Mouse (Mus musculus) heart, embryonic 16.5 days (tissue): Measurements from ENCODE around the gene Gm3045. TPM values are rescaled to one million over a fixed set of nuclear protein-coding genes. Genes with fewer than 3 reads are reported as not detected.

Experiments
- ATAC-seq: fragments of 200-750 bp; cut with Nextera tagmentation; replicated peaks from 2 replicates; pipeline ENCODE4 v1.8.0; 2017; ENCODE audit warnings: moderate number of reproducible peaks; ENCODE audit not compliant: insufficient read depth, low FRiP score; ENCODE audit errors: extremely low read depth
- H3K27ac ChIP-seq: fragments of 300-500 bp; sonication (generic); 2 replicates; pipeline ENCODE4 v1.5.1; 2014; ENCODE audit warnings: mild to moderate bottlenecking, low read length, control low read depth, moderate library complexity
- H3K27me3 ChIP-seq: fragments of 300-500 bp; sonication (generic); 2 replicates; pipeline ENCODE4 v1.6.1; 2014; ENCODE audit warnings: low read length, mixed read lengths; ENCODE audit not compliant: control insufficient read depth, insufficient read depth
- H3K36me3 ChIP-seq: fragments of 300-500 bp; sonication (generic); 2 replicates; pipeline ENCODE4 v1.6.1; 2014; ENCODE audit not compliant: control insufficient read depth, insufficient read depth
- H3K4me1 ChIP-seq: fragments of 300-500 bp; sonication (generic); 2 replicates; pipeline ENCODE4 v1.6.1; 2014; ENCODE audit warnings: low read length, mixed read lengths; ENCODE audit not compliant: control insufficient read depth, insufficient read depth
- H3K4me2 ChIP-seq: fragments of 300-500 bp; sonication (generic); 2 replicates; pipeline ENCODE4 v1.6.1; 2014; ENCODE audit warnings: low read depth, mild to moderate bottlenecking, control low read depth, low read length
- H3K4me3 ChIP-seq: fragments of 300-500 bp; sonication (generic); 2 replicates; pipeline ENCODE4 v1.5.1; 2014; ENCODE audit warnings: mild to moderate bottlenecking, control low read depth, low read length
- H3K9ac ChIP-seq: fragments of 300-500 bp; sonication (generic); 2 replicates; pipeline ENCODE4 v1.6.1; 2014; ENCODE audit warnings: low read length, control low read depth
- H3K9me3 ChIP-seq: fragments of 300-500 bp; sonication (generic); replicated peaks from 2 replicates; pipeline ENCODE4 v1.6.1; 2016; ENCODE audit warnings: low read length; ENCODE audit not compliant: control insufficient read depth
- WGBS: fragments of 180-500 bp; shearing (Covaris S2); extraction: QIAGEN DNeasy Blood & Tissue Kit; methylation state at CpG from one replicate; pipeline ENCODE4 v1.1.7; 2014; 5-methylcytosine and 5-hydroxymethylcytosine counted together
- polyA plus RNA-seq: library from polyadenylated mRNA; unstranded; fragments of >200 nt; fragmentation: Nextera tagmentation; extraction: Ambion mirVana; gene quantifications from 2 replicates; pipeline ENCODE4 v1.2.1, GENCODE M21; 2015

The Gm3045 gene
- polyA plus RNA-seq: not detected in 2 replicates

- H3K27me3 ChIP-seq: peaks cover 18% of the 10 kb centered on the region
- no peak within 1 kb of the TSS for H3K4me2 ChIP-seq
- H3K9ac ChIP-seq: no peak within 1 kb of the TSS
- no peaks in the 10 kb centered on the region for H3K4me1 ChIP-seq
- H3K36me3 ChIP-seq: no peaks in the 10 kb centered on the region
- no peak for ATAC-seq
- 70% methylated on average over 4 of the region's 4 CpGs for WGBS
- H3K27ac ChIP-seq: no peak within 1 kb of the TSS
- no peak within 1 kb of the TSS for H3K4me3 ChIP-seq
- H3K9me3 ChIP-seq: no peaks in the 10 kb centered on the region
These were observed at the start of gene Gm3045 for GRCm38 (mm10) chr13:56426365-56426764. Gene Gm3045 (plus strand): TSS chr13:56426594.

GRCm38 (mm10) chr13:56380855-56381685 is 45.3 kb upstream of the Gm3045 start:
- Histone ChIP-seq H3K27me3 (no peaks in the 10 kb centered on the region), H3K4me1 (no peaks in the 10 kb centered on the region), H3K9ac (no peak overlapping the region), H3K27ac (no peak overlapping the region), H3K36me3 (no peaks in the 10 kb centered on the region), H3K9me3 (no peaks in the 10 kb centered on the region), H3K4me2 (no peak overlapping the region), H3K4me3 (no peak overlapping the region)
- no peak for ATAC-seq
- 66% methylated on average over 14 of the region's 14 CpGs for WGBS

- 75% methylated on average over 3 of the region's 3 CpGs for WGBS
- no peaks in the 10 kb centered on the region for H3K9me3 ChIP-seq
These were observed 43.0 kb upstream of the Gm3045 start for GRCm38 (mm10) chr13:56383406-56383805.

GRCm38 (mm10) chr13:56386411-56386810 is 40.0 kb upstream of the Gm3045 start:
- Histone ChIP-seq H3K27me3 (no peaks in the 10 kb centered on the region), H3K36me3 (no peaks in the 10 kb centered on the region), H3K27ac (no peak overlapping the region), H3K4me2 (no peak overlapping the region), H3K4me3 (no peak overlapping the region), H3K9ac (no peak overlapping the region), H3K4me1 (no peaks in the 10 kb centered on the region), H3K9me3 (no peaks in the 10 kb centered on the region)
- ATAC-seq: no peak
- WGBS: 66% methylated on average over 9 of the region's 9 CpGs

More at GRCm38 (mm10) chr13:56383406-56383805, 43.0 kb upstream of the Gm3045 start:
- no peaks in the 10 kb centered on the region for H3K27me3 ChIP-seq
- no peaks in the 10 kb centered on the region for H3K4me1 ChIP-seq
- no peak overlapping the region for H3K4me3 ChIP-seq
- no peak overlapping the region for H3K27ac ChIP-seq
- no peak for ATAC-seq
- H3K9ac ChIP-seq: no peak overlapping the region
- H3K4me2 ChIP-seq: no peak overlapping the region
- no peaks in the 10 kb centered on the region for H3K36me3 ChIP-seq

GRCm38 (mm10) chr13:56387374-56387773 is 39.0 kb upstream of the Gm3045 start:
- H3K27me3 ChIP-seq: no peaks in the 10 kb centered on the region
- H3K4me1 ChIP-seq: no peaks in the 10 kb centered on the region
- ATAC-seq: no peak
- WGBS: 51% methylated on average over 5 of the region's 5 CpGs
- no peak overlapping the region for H3K27ac ChIP-seq
- no peak overlapping the region for H3K9ac ChIP-seq
- H3K9me3 ChIP-seq: no peaks in the 10 kb centered on the region
- H3K4me3 ChIP-seq: no peak overlapping the region
- H3K4me2 ChIP-seq: no peak overlapping the region
- no peaks in the 10 kb centered on the region for H3K36me3 ChIP-seq

- no peak for ATAC-seq
- Histone ChIP-seq H3K9ac (no peak overlapping the region), H3K27ac (no peak overlapping the region), H3K27me3 (no peaks in the 10 kb centered on the region), H3K36me3 (no peaks in the 10 kb centered on the region), H3K4me3 (no peak overlapping the region), H3K4me2 (no peak overlapping the region), H3K9me3 (no peaks in the 10 kb centered on the region), H3K4me1 (no peaks in the 10 kb centered on the region)
- WGBS: 78% methylated on average over 1 of the region's 1 CpGs
These were observed 38.4 kb upstream of the Gm3045 start for GRCm38 (mm10) chr13:56388042-56388441.

- Histone ChIP-seq H3K4me3 (no peak overlapping the region), H3K9ac (no peak overlapping the region), H3K27me3 (no peaks in the 10 kb centered on the region), H3K27ac (no peak overlapping the region), H3K4me1 (0 out of 2 replicates have a peak, but pooled peaks cover 3% of the 10 kb centered on the region), H3K9me3 (no peaks in the 10 kb centered on the region), H3K4me2 (no peak overlapping the region), H3K36me3 (no peaks in the 10 kb centered on the region)
- ATAC-seq: no peak
- WGBS: 39% methylated on average over 5 of the region's 5 CpGs
These were observed 28.8 kb upstream of the Gm3045 start for GRCm38 (mm10) chr13:56397572-56397971.

GRCm38 (mm10) chr13:56401186-56401585 is 25.2 kb upstream of the Gm3045 start:
- ATAC-seq: no peak
- WGBS: 71% methylated on average over 4 of the region's 4 CpGs
- H3K4me1 ChIP-seq: 0 out of 2 replicates have a peak, but pooled peaks cover 3% of the 10 kb centered on the region
- H3K4me3 ChIP-seq: no peak overlapping the region
- no peaks in the 10 kb centered on the region for H3K36me3 ChIP-seq
- H3K27me3 ChIP-seq: no peaks in the 10 kb centered on the region
- no peaks in the 10 kb centered on the region for H3K9me3 ChIP-seq
- no peak overlapping the region for H3K9ac ChIP-seq
- H3K27ac ChIP-seq: no peak overlapping the region
- no peak overlapping the region for H3K4me2 ChIP-seq

GRCm38 (mm10) chr13:56403381-56404086 is 22.9 kb upstream of the Gm3045 start:
- Histone ChIP-seq H3K27me3 (no peaks in the 10 kb centered on the region), H3K9me3 (no peaks in the 10 kb centered on the region), H3K27ac (no peak overlapping the region), H3K4me2 (no peak overlapping the region), H3K36me3 (no peaks in the 10 kb centered on the region), H3K4me3 (no peak overlapping the region), H3K4me1 (no peaks in the 10 kb centered on the region), H3K9ac (no peak overlapping the region)
- 77% methylated on average over 8 of the region's 8 CpGs for WGBS
- ATAC-seq: no peak
